Mouse (Mus musculus) ES-E14 (cell line): ENCODE measurements around the gene Sox5. TPM values are rescaled to one million over a fixed set of nuclear protein-coding genes. Genes with fewer than 3 reads are reported as not detected.

Experiments used
- DNase-seq: peaks from one replicate; pipeline ENCODE4 v3.0.0-alpha.2; 2013; ENCODE audit warnings: low read depth, low spot score
- H3K27ac ChIP-seq: 2 replicates; pipeline ENCODE4 v1.5.1; 2012; ENCODE audit warnings: low read depth, mild to moderate bottlenecking, low read length, moderate library complexity, mixed read lengths; ENCODE audit not compliant: poor library complexity, insufficient read depth, severe bottlenecking
- H3K36me3 ChIP-seq: 2 replicates; pipeline ENCODE4 v1.6.1; 2012; ENCODE audit warnings: mild to moderate bottlenecking, low read length, moderate library complexity, mixed read lengths; ENCODE audit not compliant: control insufficient read depth, poor library complexity, insufficient read depth, severe bottlenecking
- H3K4me1 ChIP-seq, 2 experiments: fragments of 150-350 bp in 1 of 2; sonication (generic) in 1 of 2; 2 replicates each; pipeline ENCODE4 v1.6.1; 2012; ENCODE audit warnings: low read length in 2 of 2, mild to moderate bottlenecking in 1 of 2, mixed read lengths in 1 of 2; ENCODE audit not compliant: control insufficient read depth in 2 of 2, insufficient read depth in 2 of 2, poor library complexity in 1 of 2
- H3K4me3 ChIP-seq, 2 experiments: fragments of 150-350 bp in 1 of 2; sonication (generic) in 1 of 2; 2 replicates each; pipeline ENCODE4 v1.5.1; 2012; ENCODE audit warnings: low read length in 2 of 2, low read depth in 1 of 2, mild to moderate bottlenecking in 1 of 2, mixed read lengths in 1 of 2; ENCODE audit not compliant: insufficient read depth in 1 of 2, poor library complexity in 1 of 2, severe bottlenecking in 1 of 2
- H3K9ac ChIP-seq: 2 replicates; pipeline ENCODE4 v1.6.1; 2012; ENCODE audit warnings: low read depth, mild to moderate bottlenecking, low read length, mixed read lengths; ENCODE audit not compliant: poor library complexity, insufficient read depth, severe bottlenecking
- H3K9me3 ChIP-seq: fragments of 150-350 bp; sonication (generic); 2 replicates; pipeline ENCODE4 v1.6.1; 2012; ENCODE audit warnings: low read depth, mild to moderate bottlenecking, low read length; ENCODE audit not compliant: control insufficient read depth, insufficient read depth
- CHD2 ChIP-seq: IDR thresholded peaks from 2 replicates; pipeline ENCODE4 v1.6.1; 2014; ENCODE audit warnings: mild to moderate bottlenecking, low read depth, low read length, inconsistent platforms
- HCFC1 ChIP-seq: IDR thresholded peaks from 2 replicates; pipeline ENCODE4 v1.6.1; 2012; ENCODE audit warnings: low read length, inconsistent platforms, borderline replicate concordance; ENCODE audit not compliant: insufficient read depth
- MAFK ChIP-seq: IDR thresholded peaks from 2 replicates; pipeline ENCODE4 v1.6.1; 2014; ENCODE audit warnings: mild to moderate bottlenecking, low read depth, low read length, inconsistent platforms; ENCODE audit not compliant: insufficient read depth
- ZC3H11A ChIP-seq: IDR thresholded peaks from 2 replicates; pipeline ENCODE4 v1.6.1; 2012; ENCODE audit warnings: low read depth, mild to moderate bottlenecking, inconsistent platforms, low read length, borderline replicate concordance
- ZNF384 ChIP-seq: IDR thresholded peaks from 2 replicates; pipeline ENCODE4 v1.6.1; 2012; ENCODE audit warnings: low read depth, low read length, inconsistent platforms
- in situ Hi-C, 2 experiments: fragments of 600-800 bp; cut with MboI; formaldehyde crosslinking; loops; one replicate each; pipeline ENCODE4 v1.15.1; 2025; ENCODE audit warnings: low sequenced_read_pairs in 2 of 2, inconsistent platforms in 1 of 2; ENCODE audit not compliant: unreplicated experiment in 2 of 2
- total RNA-seq: library from RNA; depleted of rRNA; stranded (reverse); fragments of 300-350 nt; gene quantifications from 2 replicates; pipeline ENCODE4 v1.2.3, GENCODE M21; 2012

Sox5 gene
- total RNA-seq, 1 experiment, result 0.36 TPM

GRCm38 (mm10) chr6:144708410-144708809, 73.4 kb downstream of the Sox5 start:
- DNase-seq, result no peak
- Histone ChIP-seq H3K9me3 (no peaks in the 10 kb centered on the region), H3K27ac (no peak overlapping the region), H3K36me3 (no peaks in the 10 kb centered on the region), H3K4me1 (no peaks in the 10 kb centered on the region), H3K9ac (no peak overlapping the region), H3K4me3 (no peak overlapping the region)
- in situ Hi-C loops, result no loop called here
- TF ChIP-seq CHD2, result no peak
- no peak for TF ChIP-seq ZNF384
- no peak for TF ChIP-seq HCFC1
- no peak for TF ChIP-seq ZC3H11A
- no peak for TF ChIP-seq MAFK

- no peak for TF ChIP-seq ZC3H11A
- TF ChIP-seq MAFK, result no peak
- no peak for TF ChIP-seq CHD2
- TF ChIP-seq ZNF384, result no peak
- TF ChIP-seq HCFC1, result no peak
- no peak for DNase-seq
- Histone ChIP-seq H3K9me3 (no peaks in the 10 kb centered on the region), H3K27ac (no peak overlapping the region), H3K36me3 (no peaks in the 10 kb centered on the region), H3K9ac (no peak overlapping the region), H3K4me3 (no peak overlapping the region), H3K4me1 (no peaks in the 10 kb centered on the region)
- in situ Hi-C loops, result no loop called here
Measured at GRCm38 (mm10) chr6:144707976-144708375, 73.8 kb downstream of the Sox5 start.

DNA sequence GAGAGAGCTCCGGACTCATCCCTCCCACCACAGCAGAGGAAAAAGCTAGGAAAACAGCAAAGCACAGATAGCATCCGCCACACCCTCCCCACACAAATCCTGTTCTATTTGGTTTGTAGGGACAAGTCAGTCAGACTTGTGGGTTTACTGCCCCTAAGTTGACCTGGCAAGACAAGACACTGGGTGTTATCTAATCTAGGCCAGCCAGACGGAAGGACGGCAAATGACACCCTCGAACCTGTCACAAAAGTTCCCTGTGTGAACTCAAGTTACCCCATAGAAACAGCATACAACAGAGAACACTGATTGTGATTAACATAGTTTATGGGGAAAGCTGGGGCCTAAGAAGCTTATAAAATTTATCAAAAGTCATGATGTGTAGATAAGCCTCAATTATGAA, 76.8 kb downstream of the Sox5 start:
- no peak overlapping the region for H3K27ac ChIP-seq
- H3K9me3 ChIP-seq, result no peaks in the 10 kb centered on the region
- DNase-seq, result no peak
- no peak overlapping the region for H3K4me3 ChIP-seq
- no peaks in the 10 kb centered on the region for H3K36me3 ChIP-seq
- no peak overlapping the region for H3K9ac ChIP-seq
- in situ Hi-C loops, result no loop called here
- TF ChIP-seq MAFK (no peak), ZNF384 (no peak), HCFC1 (no peak), ZC3H11A (no peak), CHD2 (no peak)
- no peaks in the 10 kb centered on the region for H3K4me1 ChIP-seq

DNA sequence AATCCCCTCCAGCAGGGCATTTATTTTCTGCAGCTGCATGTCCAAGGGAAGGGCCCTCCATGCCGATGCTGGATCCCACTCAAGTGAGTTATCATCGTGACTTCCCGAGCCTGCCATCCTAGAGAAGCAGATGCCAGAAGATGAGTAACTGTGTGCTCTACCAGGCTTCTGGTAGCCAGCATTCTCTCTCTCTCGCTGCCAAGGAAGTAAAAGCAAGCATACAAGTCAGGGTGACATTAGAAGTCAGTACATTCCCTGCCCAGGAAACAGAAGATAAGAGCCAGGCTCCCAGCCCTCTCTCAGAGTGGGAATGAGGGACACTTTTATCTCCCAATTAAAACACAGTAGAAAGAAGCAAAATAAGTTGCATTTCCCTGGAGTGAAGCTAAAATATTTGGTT, 86.1 kb downstream of the Sox5 start:
- no peak for DNase-seq
- Histone ChIP-seq H3K36me3 (no peaks in the 10 kb centered on the region), H3K4me3 (no peak overlapping the region), H3K9me3 (no peaks in the 10 kb centered on the region), H3K4me1 (no peaks in the 10 kb centered on the region), H3K9ac (no peak overlapping the region), H3K27ac (no peak overlapping the region)
- in situ Hi-C loops, result no loop called here
- TF ChIP-seq HCFC1 (no peak), ZC3H11A (no peak), ZNF384 (no peak), MAFK (no peak), CHD2 (no peak)

DNA sequence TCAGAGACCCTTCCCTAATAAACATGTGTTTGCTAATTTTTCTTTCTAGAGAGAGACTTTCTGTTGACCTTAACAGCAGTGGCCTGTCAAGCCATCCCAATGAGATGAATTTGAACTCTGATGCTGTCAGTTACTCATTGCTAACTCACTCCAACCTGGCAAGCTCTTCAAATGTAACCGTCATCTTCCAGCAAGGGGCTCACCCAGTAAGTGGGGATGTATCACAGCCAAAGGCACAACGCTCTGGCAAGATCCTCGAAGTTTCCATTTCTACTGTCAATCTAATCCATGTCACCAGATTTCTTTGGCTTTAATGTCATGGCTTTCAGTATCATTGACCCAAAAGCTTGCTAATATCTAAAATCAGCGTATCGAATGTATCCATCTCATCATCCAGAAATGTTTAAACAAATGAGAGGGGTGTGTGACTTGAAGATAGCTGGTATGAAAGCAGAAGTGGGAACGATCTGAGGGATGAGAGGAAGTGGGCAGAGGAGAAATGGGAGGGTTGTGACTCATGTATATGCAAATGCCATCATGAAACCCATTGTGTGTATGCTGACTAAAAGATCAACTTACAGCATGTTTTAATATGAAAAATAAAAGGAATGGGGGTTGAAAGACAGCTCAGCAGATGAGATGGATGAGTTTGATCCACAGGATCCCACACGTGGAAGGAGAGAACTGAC, 88.4 kb downstream of the Sox5 start:
- H3K4me1 ChIP-seq, result no peaks in the 10 kb centered on the region
- H3K9ac ChIP-seq, result no peak overlapping the region
- no peak for DNase-seq
- no peaks in the 10 kb centered on the region for H3K36me3 ChIP-seq
- no peak overlapping the region for H3K4me3 ChIP-seq
- TF ChIP-seq ZNF384 (no peak), MAFK (no peak), CHD2 (no peak), ZC3H11A (no peak), HCFC1 (no peak)
- H3K9me3 ChIP-seq, result no peaks in the 10 kb centered on the region
- H3K27ac ChIP-seq, result no peak overlapping the region
- in situ Hi-C loops, result no loop called here
